Mouse (Mus musculus) heart, adult 2 months (tissue): ENCODE results near the gene Icos. TPM values are rescaled to one million over a fixed set of nuclear protein-coding genes. Genes with fewer than 3 reads are reported as not detected.
A peak's percentile ranks its signal among the peaks of the same experiment; 100 is the strongest.

Experiments
- DNase-seq, 2 experiments: peaks; one replicate each; pipeline ENCODE4 v3.0.0; 2021
- H3K27ac ChIP-seq: fragments of 200-600 bp; 2 replicates; pipeline ENCODE4 v1.8.1; 2022
- H3K27me3 ChIP-seq: fragments of 200-500 bp; 2 replicates; pipeline ENCODE4 v1.6.1; 2012; ENCODE audit warnings: mild to moderate bottlenecking, low read length, inconsistent platforms, mixed read lengths; ENCODE audit not compliant: control insufficient read depth, insufficient read depth
- H3K36me3 ChIP-seq: fragments of 200-500 bp; 2 replicates; pipeline ENCODE4 v1.6.1; 2012; ENCODE audit warnings: low read length, inconsistent platforms; ENCODE audit not compliant: control insufficient read depth, insufficient read depth
- H3K4me1 ChIP-seq: fragments of 200-500 bp; 2 replicates; pipeline ENCODE4 v1.6.1; 2011; ENCODE audit warnings: low read length; ENCODE audit not compliant: control insufficient read depth, insufficient read depth
- H3K4me3 ChIP-seq: fragments of 200-600 bp; 2 replicates; pipeline ENCODE4 v1.8.1; 2022
- H3K79me2 ChIP-seq: fragments of 200-500 bp; replicated peaks from 2 replicates; pipeline ENCODE4 v1.6.1; 2012; ENCODE audit warnings: mild to moderate bottlenecking, inconsistent platforms, low read length, moderate library complexity, mixed read lengths; ENCODE audit not compliant: control insufficient read depth, insufficient read depth
- H3K9ac ChIP-seq: fragments of 200-500 bp; 2 replicates; pipeline ENCODE4 v1.6.1; 2012; ENCODE audit warnings: low read depth, mild to moderate bottlenecking, control low read depth, inconsistent platforms, low read length, mixed read lengths
- CTCF ChIP-seq: fragments of 200-600 bp; IDR thresholded peaks from 2 replicates; pipeline ENCODE4 v1.8.1; 2022; ENCODE audit warnings: antibody characterized with exemption, mild to moderate bottlenecking, moderate library complexity
- EP300 ChIP-seq: fragments of 200-500 bp; IDR thresholded peaks from 2 replicates; pipeline ENCODE4 v1.6.1; 2011; ENCODE audit warnings: low read depth, low read length, control low read depth; ENCODE audit not compliant: insufficient read depth
- POLR2A ChIP-seq: fragments of 200-500 bp; IDR thresholded peaks from 2 replicates; pipeline ENCODE4 v1.6.1; 2011; ENCODE audit warnings: mild to moderate bottlenecking, low read depth, low read length, control low read depth; ENCODE audit not compliant: insufficient read depth
- WGBS: fragments of 180-500 bp; shearing (Covaris S2); methylation state at CpG from one replicate; pipeline ENCODE4 v1.1.7; 2018; 5-methylcytosine and 5-hydroxymethylcytosine counted together
- intact Hi-C: fragments of 180-260 bp; cut with DNase I; formaldehyde crosslinking; loops from one replicate; pipeline ENCODE4 v1.15.1; 2025
- polyA plus RNA-seq: library from polyadenylated mRNA; depleted of rRNA; stranded (reverse); fragments of >200 nt; gene quantifications from 2 replicates; pipeline ENCODE4 v1.2.3, GENCODE M21; 2012
- total RNA-seq, 2 experiments: library from RNA; stranded (reverse); gene quantifications; 2 replicates each; pipeline ENCODE4 v1.2.3; 2021

The Icos gene
- total and polyA plus RNA-seq, 3 experiments = 0.18 to 0.21 (median 0.18) TPM

GRCm38 (mm10) chr1:60970846-60971245, 6.9 kb upstream of the Icos start:
- Histone ChIP-seq H3K36me3 (no peaks in the 10 kb centered on the region), H3K4me3 (no peak overlapping the region), H3K27ac (no peak overlapping the region), H3K27me3 (no peaks in the 10 kb centered on the region), H3K79me2 (no peaks in the 10 kb centered on the region), H3K9ac (no peak overlapping the region), H3K4me1 (no peaks in the 10 kb centered on the region)
- WGBS = 67% methylated on average over 1 of the region's 1 CpGs
- intact Hi-C loops = no loop called here
- no peak for DNase-seq
- TF ChIP-seq CTCF = peak; percentile 20; the same call in 1 of the 2 replicates
- no peak for TF ChIP-seq POLR2A
- no peak for TF ChIP-seq EP300

- no peak for TF ChIP-seq CTCF
- no peak for TF ChIP-seq POLR2A
- no peak for TF ChIP-seq EP300
- intact Hi-C loops = no loop called here
- no peaks in the 10 kb centered on the region for H3K27me3 ChIP-seq
- no peak overlapping the region for H3K4me3 ChIP-seq
- no peak overlapping the region for H3K27ac ChIP-seq
- no peak for DNase-seq
- H3K4me1 ChIP-seq = no peaks in the 10 kb centered on the region
- H3K36me3 ChIP-seq = no peaks in the 10 kb centered on the region
- no peak overlapping the region for H3K9ac ChIP-seq
- H3K79me2 ChIP-seq = no peaks in the 10 kb centered on the region
- WGBS = 83% methylated on average over 3 of the region's 3 CpGs
Observed at GRCm38 (mm10) chr1:60974221-60974620, 3.5 kb upstream of the Icos start.

GRCm38 (mm10) chr1:60975646-60976294, 2.0 kb upstream of the Icos start:
- H3K27ac ChIP-seq = no peak overlapping the region
- 95% methylated on average over 5 of the region's 5 CpGs for WGBS
- H3K36me3 ChIP-seq = no peaks in the 10 kb centered on the region
- H3K27me3 ChIP-seq = no peaks in the 10 kb centered on the region
- intact Hi-C loops = no loop called here
- no peak overlapping the region for H3K4me3 ChIP-seq
- H3K79me2 ChIP-seq = no peaks in the 10 kb centered on the region
- no peaks in the 10 kb centered on the region for H3K4me1 ChIP-seq
- TF ChIP-seq EP300 = no peak
- TF ChIP-seq POLR2A = no peak
- no peak for TF ChIP-seq CTCF
- DNase-seq = no peak
- no peak overlapping the region for H3K9ac ChIP-seq

GRCm38 (mm10) chr1:60979126-60979842, 1.6 kb downstream of the Icos start:
- no peaks in the 10 kb centered on the region for H3K4me1 ChIP-seq
- TF ChIP-seq CTCF = no peak
- no peak for TF ChIP-seq POLR2A
- no peak for TF ChIP-seq EP300
- no peak overlapping the region for H3K9ac ChIP-seq
- H3K27ac ChIP-seq = no peak overlapping the region
- 66% methylated on average over 7 of the region's 7 CpGs for WGBS
- H3K4me3 ChIP-seq = no peak overlapping the region
- intact Hi-C loops = no loop called here
- no peak for DNase-seq
- no peaks in the 10 kb centered on the region for H3K36me3 ChIP-seq
- H3K79me2 ChIP-seq = no peaks in the 10 kb centered on the region
- H3K27me3 ChIP-seq = no peaks in the 10 kb centered on the region

- no peak overlapping the region for H3K4me3 ChIP-seq
- H3K79me2 ChIP-seq = no peaks in the 10 kb centered on the region
- H3K9ac ChIP-seq = no peak overlapping the region
- H3K36me3 ChIP-seq = no peaks in the 10 kb centered on the region
- H3K4me1 ChIP-seq = no peaks in the 10 kb centered on the region
- 85% methylated on average over 2 of the region's 2 CpGs for WGBS
- TF ChIP-seq POLR2A = no peak
- TF ChIP-seq EP300 = no peak
- TF ChIP-seq CTCF = no peak
- no peaks in the 10 kb centered on the region for H3K27me3 ChIP-seq
- no peak overlapping the region for H3K27ac ChIP-seq
- intact Hi-C loops = no loop called here
- DNase-seq = no peak
Observed at GRCm38 (mm10) chr1:60979843-60980235, 2.1 kb downstream of the Icos start.

GRCm38 (mm10) chr1:60985075-60985474, 7.3 kb downstream of the Icos start:
- 45% methylated on average over 2 of the region's 2 CpGs for WGBS
- no peaks in the 10 kb centered on the region for H3K27me3 ChIP-seq
- no peak for DNase-seq
- no peak overlapping the region for H3K27ac ChIP-seq
- no peaks in the 10 kb centered on the region for H3K4me1 ChIP-seq
- H3K4me3 ChIP-seq = no peak overlapping the region
- intact Hi-C loops = no loop called here
- TF ChIP-seq POLR2A (no peak), CTCF (no peak), EP300 (no peak)
- no peak overlapping the region for H3K9ac ChIP-seq
- H3K36me3 ChIP-seq = no peaks in the 10 kb centered on the region
- H3K79me2 ChIP-seq = no peaks in the 10 kb centered on the region
